Mouse (Mus musculus) urinary bladder, postnatal 25 days (tissue): ENCODE data around the gene Prkn.
"Not testable (repeated sequence)": the region's sequence is repeated elsewhere in the genome, so short reads cannot be mapped to it uniquely, and the experiment has no call there.

Experiments
- DNase-seq: peaks from one replicate; pipeline ENCODE4 v3.0.0; 2022; ENCODE audit warnings: low spot score

The Prkn gene

GRCm38 (mm10) chr17:11142321-11142720 is 302.1 kb downstream of the Prkn start:
- no peak for DNase-seq

DNA sequence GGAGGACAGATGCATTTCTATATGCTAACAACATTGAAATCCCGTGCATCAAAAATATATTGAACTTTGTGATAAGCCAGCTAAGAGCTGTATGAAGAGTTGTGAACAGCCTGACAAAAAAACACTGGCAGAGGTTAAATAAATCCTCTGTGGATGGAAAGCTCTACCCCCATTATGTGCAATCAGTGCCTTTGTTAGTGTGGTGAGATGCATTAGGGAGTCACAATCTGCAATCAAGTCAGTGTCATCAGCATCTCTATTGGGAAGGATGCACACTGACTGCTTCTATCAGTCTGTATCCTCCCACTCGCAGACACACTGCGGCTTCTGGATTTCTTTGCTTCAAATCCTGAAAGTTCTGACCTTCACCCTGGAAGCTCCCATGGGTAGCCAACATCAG is 315.9 kb downstream of the Prkn start:
- no peak for DNase-seq

DNA sequence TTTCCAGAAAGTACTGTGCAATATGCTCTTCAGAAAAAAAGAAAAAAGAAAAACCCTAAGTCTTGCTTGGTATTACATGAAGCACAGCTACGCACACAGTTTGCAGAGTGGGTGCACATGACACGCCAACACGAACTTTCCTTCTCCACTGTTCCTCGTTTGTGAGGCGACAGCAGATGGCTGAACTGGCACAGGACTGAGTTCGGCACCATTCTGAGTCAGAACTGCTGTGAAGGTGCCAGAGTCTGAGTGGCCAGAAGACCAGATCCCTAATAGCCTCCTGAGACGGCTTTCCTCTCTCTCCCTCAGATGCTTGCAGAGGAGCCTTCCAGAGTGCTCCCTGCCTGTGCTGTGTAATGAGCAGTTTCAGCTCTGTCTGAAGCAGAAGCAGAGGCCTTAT is 317.4 kb downstream of the Prkn start:
- DNase-seq: no peak

DNA sequence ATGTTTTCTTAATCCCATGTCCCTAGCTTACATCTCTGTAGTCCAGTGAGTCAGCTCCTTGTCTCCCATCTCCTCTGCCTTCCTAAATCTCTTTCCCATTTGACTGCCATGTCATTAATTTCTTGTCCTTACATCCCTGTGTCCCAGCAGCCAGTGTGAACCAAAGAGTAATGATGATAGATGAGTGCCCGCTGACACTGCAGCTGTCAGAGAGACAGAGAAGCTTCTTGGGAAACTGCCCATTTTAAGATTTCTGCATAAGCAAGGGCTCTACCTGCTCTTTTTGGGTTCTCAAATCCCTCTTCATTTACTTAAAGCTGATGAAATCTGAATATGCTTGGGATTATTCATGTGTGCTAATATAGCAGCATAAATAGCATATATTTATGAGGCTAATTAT is 321.3 kb downstream of the Prkn start:
- no peak for DNase-seq

- DNase-seq: no peak
These were observed 322.6 kb downstream of the Prkn start for GRCm38 (mm10) chr17:11162770-11163169.

GRCm38 (mm10) chr17:11187356-11187755 is 347.2 kb downstream of the Prkn start:
- DNase-seq: no peak

- DNase-seq: no peak
These were observed 348.3 kb downstream of the Prkn start for GRCm38 (mm10) chr17:11188494-11188893.

DNA sequence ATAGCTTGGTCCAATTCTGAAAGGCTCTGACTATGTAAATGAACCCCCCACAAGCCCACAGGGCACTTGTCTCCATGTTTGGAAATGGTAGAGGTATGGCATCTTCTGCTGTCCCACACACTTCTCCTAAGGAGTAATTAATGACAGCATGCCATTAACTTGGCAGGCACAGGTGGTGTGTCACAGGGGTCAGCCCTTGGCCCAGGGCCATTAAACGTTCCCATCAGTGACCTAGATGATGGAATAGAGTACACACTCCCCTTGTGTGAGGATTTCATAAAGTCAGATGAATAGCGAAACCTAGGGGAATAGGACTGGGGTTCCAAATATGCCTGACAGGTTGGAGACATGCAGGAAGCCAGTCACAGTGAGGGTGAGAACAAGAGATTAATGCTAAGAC is 350.1 kb downstream of the Prkn start:
- DNase-seq: no peak

DNA sequence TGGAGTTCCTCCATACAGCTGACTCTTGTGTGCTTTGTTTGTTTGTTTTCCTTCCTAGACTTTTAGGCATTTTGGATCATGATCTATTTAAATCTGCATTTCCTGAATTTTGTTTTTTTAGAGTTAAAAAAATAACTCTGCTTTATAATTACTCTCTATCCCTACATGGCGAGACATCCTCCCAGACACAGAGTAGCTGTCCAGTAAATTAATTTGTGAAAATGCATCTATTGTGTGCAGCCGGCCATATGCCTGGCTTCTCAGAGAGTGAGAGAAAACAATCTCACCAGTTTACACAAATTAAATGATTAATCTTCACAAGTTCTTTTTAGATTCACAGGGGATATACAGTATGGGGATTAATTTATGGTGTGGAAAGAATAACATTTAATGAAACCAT is 357.9 kb downstream of the Prkn start:
- DNase-seq: no peak

DNA sequence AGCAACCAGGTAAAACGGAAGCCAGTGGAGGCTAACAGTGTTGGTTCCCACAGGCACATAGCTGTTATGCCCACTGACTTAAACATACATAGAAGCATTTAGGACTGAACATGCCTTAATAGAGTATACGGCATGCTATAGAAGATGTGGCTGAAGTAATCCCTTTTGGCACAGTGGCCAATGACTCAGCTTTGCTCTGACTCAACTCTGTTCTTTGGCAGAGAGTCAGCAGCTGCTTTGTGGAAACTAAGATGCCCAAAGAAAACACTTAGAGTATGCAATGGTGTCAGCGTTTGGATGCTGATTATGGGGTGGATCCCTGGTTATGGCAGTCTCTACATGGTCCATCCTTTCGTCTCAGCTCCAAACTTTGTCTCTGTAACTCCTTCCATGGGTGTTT is 368.9 kb downstream of the Prkn start:
- not testable (repeated sequence) for DNase-seq

GRCm38 (mm10) chr17:11211006-11211405 is 370.8 kb downstream of the Prkn start:
- DNase-seq: no peak

DNA sequence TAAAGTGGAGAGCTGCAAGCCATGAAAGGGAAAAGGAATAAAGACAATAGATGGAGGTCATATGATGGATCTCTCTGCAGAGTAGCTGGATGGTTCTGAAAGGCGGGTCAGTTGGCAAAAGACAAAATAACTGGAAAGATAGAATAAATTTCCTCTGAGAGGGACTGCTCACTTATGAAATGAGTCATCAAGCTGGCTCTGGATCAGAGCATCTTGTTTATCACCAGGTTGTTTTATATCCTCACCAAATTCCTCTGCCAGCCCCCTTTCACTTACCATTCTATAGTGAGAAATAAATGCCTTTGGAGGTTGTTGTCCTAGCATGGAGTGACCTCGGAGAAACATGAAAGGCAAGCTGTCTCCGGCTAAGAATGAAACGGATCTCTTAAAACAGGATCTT is 371.4 kb downstream of the Prkn start:
- no peak for DNase-seq

DNA sequence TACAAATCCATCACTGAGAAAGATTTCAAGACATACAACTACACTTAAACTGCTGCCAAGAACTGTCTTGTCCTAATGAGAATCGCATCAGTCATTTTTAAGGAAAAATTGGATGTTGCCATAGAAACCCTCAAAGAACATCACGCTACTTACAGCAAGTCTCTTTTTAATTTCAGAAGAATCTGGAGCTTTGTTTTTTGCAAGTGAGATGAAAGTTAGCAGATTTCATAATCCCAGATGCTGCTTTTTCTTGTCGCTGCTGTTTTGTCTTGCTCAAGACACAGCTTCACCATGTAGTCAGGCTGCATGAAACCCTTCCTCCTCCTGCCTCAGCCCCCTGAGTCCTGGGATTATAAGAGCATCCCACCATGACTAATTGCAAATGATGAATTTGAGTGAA is 373.5 kb downstream of the Prkn start:
- no peak for DNase-seq

DNA sequence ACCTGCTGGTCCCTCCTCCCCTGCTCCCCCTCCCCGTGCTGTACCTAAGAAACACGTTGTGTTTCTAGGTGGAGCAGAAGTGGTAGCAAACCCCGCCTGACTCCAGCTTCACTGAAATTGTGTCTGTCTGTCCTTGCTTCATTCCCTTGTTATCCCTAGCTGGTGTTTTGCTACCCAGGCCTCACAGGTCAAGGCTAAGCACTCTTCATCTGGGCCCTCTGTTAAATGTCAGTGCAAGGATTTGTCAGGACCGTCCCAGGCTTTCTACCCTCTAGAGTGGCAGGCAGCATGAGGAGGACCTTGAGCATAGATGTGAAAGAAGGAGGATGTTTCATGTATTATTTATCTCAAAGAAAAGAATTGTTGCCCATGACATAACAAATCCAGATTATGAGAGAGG is 388.8 kb downstream of the Prkn start:
- no peak for DNase-seq

DNA sequence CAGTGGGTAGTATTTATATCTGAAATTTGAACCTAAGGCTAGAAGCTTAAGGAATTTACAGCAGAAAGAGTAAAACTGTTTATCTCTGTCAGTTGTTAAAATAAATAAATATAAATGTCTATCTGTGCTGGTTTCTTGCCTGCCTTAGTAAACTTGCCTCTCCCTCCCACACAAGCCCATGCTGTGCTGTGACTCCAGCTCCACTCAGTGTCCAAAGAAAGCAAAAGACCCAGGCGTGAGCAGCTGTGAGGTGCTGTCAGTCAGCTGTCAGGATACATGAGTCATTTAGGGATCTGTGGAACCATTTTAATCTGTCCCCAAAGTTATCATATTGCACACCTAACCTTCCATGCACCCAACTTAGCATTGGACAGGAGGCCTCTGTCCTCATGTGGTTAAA is 389.2 kb downstream of the Prkn start:
- DNase-seq: no peak

- no peak for DNase-seq
These were observed 390.6 kb downstream of the Prkn start for GRCm38 (mm10) chr17:11230604-11231395.

- no peak for DNase-seq
These were observed 395.1 kb downstream of the Prkn start for GRCm38 (mm10) chr17:11235273-11235672.

DNA sequence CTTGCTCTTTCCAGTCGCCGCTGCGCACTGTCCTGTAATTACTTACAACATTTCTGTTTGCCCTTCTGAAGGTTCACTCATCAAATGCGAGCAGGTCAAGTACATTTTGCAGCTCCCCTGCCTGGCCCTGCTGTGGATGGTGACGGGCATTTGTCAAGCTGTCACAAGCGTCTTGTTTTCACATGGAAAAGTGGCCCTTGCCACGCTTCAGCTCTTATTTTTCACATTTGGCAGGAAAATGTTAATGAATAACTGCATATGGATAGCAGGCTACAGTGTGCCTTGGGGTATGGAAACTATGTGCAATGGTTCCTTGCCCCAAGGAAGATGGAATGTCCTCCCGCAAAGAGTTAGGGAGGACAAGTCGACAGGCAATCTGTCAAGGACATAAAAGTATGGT is 404.9 kb downstream of the Prkn start:
- no peak for DNase-seq

DNA sequence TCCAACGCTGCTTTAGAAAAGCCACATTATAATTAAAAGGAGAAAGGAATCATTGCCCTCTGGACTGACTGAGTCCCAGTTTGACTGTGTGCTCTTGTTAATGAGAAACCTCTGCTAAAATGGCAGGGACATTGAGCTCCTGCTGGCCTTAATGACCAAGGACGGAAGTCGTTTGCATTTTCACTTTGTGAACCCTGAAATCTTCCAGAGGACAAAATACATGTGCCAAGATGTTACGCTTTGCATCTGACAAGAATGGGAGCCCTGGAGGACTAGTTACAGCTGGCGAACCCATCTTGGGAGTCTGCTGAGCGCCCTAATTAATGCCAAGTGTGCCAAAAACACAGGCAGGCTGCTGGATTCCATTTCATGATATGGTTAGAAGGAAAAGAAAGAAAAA is 409.0 kb downstream of the Prkn start:
- DNase-seq: no peak

DNA sequence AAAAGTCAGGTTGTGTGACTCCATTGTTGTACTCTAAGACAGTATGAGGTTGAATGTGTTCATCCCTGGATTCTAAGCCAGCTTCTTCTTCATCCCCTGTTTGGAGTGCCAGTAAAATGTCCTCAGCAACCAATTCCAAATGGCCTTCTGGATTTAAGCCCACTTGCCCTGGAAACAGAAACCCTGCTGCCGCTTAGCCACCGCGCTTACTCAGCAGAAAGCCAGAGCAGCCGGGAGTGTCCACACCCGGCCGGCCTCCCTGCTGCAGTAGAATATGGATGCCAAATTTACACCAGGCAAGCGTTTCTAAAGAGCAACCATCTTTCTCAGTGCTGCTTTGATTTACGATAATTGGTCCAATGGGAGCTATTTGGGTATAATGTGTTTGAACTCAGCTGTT is 420.5 kb downstream of the Prkn start:
- no peak for DNase-seq

GRCm38 (mm10) chr17:11261679-11262078 is 421.5 kb downstream of the Prkn start:
- no peak for DNase-seq

DNA sequence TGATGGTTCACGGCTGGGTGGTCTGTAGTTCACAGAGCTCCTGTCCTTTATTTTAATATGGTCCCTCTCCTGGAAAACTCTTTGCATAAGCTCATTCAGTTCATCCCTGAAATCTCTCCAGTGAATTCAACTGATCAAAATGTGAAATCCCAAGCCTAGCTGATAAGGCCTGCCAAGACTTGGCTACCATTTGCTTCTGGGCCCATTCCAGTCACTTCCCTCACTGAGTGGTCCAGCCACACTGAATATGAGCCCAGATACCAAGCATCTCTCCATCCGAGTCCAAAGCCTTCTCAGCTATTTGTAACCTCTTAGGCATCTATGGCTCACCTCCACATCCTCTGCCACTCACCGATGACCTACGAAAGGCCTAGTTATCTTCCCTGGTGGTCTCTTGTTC is 427.8 kb downstream of the Prkn start:
- no peak for DNase-seq

- DNase-seq: no peak
These were observed 430.0 kb downstream of the Prkn start for GRCm38 (mm10) chr17:11270179-11270578.

DNA sequence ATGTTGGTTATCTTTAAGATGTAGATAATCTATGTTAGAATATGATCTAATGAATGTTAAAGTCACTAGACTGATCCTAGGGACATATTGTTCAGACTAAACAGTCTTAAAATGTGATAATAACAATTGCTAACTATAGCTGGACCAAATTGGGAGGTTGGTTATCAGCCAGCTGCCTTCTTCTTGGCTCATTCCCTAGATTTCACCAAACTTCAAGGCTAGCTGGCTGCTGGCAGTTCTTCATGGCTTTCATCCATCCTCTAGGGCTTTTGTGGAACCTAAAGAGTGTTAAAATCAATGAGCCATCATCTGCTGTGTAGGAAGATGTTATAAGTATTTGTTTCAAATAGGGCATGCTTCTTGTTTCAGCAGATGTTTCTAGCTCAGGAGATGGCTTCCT is 431.7 kb downstream of the Prkn start:
- DNase-seq: no peak
